Mouse (Mus musculus) spleen, adult 2 months (tissue): ENCODE results near the gene Ercc2.

Source experiments
- CTCF ChIP-seq: fragments of 200-500 bp; IDR thresholded peaks from 2 replicates; pipeline ENCODE4 v1.5.1; 2011; ENCODE audit warnings: mild to moderate bottlenecking, inconsistent platforms; ENCODE audit not compliant: insufficient read depth, insufficient read length, insufficient replicate concordance; ENCODE audit errors: extremely low read depth
- POLR2A ChIP-seq: fragments of 200-500 bp; IDR thresholded peaks from 2 replicates; pipeline ENCODE4 v1.6.1; 2011; ENCODE audit warnings: low read depth, low read length, inconsistent platforms

- no peak for TF ChIP-seq POLR2A
- TF ChIP-seq CTCF = no peak
Observed at GRCm38 (mm10) chr7:19378049-19378448, 3.8 kb upstream of the Ercc2 start.
